Mouse (Mus musculus) heart, embryonic 11.5 days (tissue): ENCODE results near the gene Sh3bp1. TPM values are rescaled to one million over a fixed set of nuclear protein-coding genes. Genes with fewer than 3 reads are reported as not detected.
A peak's percentile ranks its signal among the peaks of the same experiment; 100 is the strongest.

ENCODE experiments used
- ATAC-seq: fragments of 200-750 bp; cut with Nextera tagmentation; replicated peaks from 2 replicates; pipeline ENCODE4 v1.8.0; 2017; ENCODE audit warnings: moderate library complexity; ENCODE audit not compliant: insufficient number of reproducible peaks, low FRiP score, low TSS enrichment
- H3K27ac ChIP-seq: fragments of 300-500 bp; sonication (generic); 2 replicates; pipeline ENCODE4 v1.5.1; 2014; ENCODE audit warnings: mild to moderate bottlenecking, low read depth, low read length
- H3K27me3 ChIP-seq: fragments of 300-500 bp; sonication (generic); 2 replicates; pipeline ENCODE4 v1.6.1; 2014; ENCODE audit warnings: mild to moderate bottlenecking, low read length, mixed read lengths; ENCODE audit not compliant: control insufficient read depth, insufficient read depth
- H3K36me3 ChIP-seq: fragments of 300-500 bp; sonication (generic); 2 replicates; pipeline ENCODE4 v1.6.1; 2014; ENCODE audit warnings: mild to moderate bottlenecking, low read length, moderate library complexity, mixed read lengths; ENCODE audit not compliant: control insufficient read depth, insufficient read depth
- H3K4me1 ChIP-seq: fragments of 300-500 bp; sonication (generic); 2 replicates; pipeline ENCODE4 v1.6.1; 2014; ENCODE audit warnings: low read length; ENCODE audit not compliant: control insufficient read depth, insufficient read depth
- H3K4me2 ChIP-seq: fragments of 300-500 bp; sonication (generic); 2 replicates; pipeline ENCODE4 v1.6.1; 2014; ENCODE audit warnings: mild to moderate bottlenecking, moderate library complexity
- H3K4me3 ChIP-seq: fragments of 300-500 bp; sonication (generic); 2 replicates; pipeline ENCODE4 v1.5.1; 2014; ENCODE audit warnings: low read depth, low read length
- H3K9ac ChIP-seq: fragments of 300-500 bp; sonication (generic); 2 replicates; pipeline ENCODE4 v1.6.1; 2014; ENCODE audit warnings: mild to moderate bottlenecking, low read depth, low read length, moderate library complexity
- H3K9me3 ChIP-seq: fragments of 300-500 bp; sonication (generic); replicated peaks from 2 replicates; pipeline ENCODE4 v1.6.1; 2016; ENCODE audit warnings: low read length; ENCODE audit not compliant: control insufficient read depth
- WGBS: fragments of 180-500 bp; shearing (Covaris S2); extraction: QIAGEN DNeasy Blood & Tissue Kit; methylation state at CpG from one replicate; pipeline ENCODE4 v1.1.7; 2014; ENCODE audit not compliant: insufficient replicate concordance; 5-methylcytosine and 5-hydroxymethylcytosine counted together
- polyA plus RNA-seq: library from polyadenylated mRNA; unstranded; fragments of >200 nt; fragmentation: Nextera tagmentation; extraction: Ambion mirVana; gene quantifications from 2 replicates; pipeline ENCODE4 v1.2.1, GENCODE M21; 2014

Gene Sh3bp1
- polyA plus RNA-seq, 1 experiment from 2014 or later: 25.0 TPM

DNA sequence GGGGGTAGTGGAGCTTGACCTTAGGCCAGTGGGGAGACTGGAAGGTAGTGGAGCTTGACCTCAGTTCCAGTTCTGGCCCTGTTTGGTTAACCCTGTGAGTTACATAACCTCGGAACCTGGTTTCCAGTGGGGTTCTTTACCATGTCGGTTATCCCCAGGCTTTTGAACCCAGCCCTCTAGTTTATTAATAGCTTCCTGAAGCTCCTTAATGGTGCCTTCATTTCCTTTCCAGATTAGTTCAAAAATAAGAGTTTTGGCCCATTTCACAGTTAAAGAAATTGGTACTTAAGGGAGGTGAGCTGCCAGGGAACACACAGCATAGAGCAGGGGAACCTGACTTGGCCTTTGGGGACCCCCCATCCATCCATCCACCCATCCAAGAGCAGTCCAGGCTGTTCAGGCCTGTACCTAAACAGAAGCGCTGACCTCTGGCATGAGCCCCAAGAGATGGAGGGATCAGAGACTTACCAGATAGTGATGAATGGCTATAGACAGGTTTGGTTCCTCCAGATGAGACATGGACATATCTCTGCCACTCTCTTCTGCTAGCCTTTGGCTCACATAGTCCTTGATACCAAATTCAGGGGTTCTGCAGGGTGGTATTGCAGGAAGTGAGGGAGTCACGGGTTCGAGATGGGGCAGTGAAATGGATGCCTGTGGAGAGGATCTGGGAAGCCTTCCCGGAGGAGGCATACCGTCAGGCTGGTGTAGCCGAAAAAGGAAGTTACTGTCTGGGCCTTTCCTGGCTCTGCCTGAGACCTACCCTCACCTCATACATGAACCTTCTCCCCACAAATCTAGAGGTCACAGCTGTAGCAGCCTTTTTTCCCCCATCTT, 15.5 kb downstream of the Sh3bp1 start:
- H3K9ac ChIP-seq: peak overlapping the region; percentile 86
- no peaks in the 10 kb centered on the region for H3K27me3 ChIP-seq
- no peaks in the 10 kb centered on the region for H3K9me3 ChIP-seq
- H3K4me1 ChIP-seq: peaks cover 22% of the 10 kb centered on the region
- H3K4me3 ChIP-seq: peak overlapping the region; percentile 72
- peaks cover 5% of the 10 kb centered on the region; the same call in 1 of the 2 replicates for H3K36me3 ChIP-seq
- ATAC-seq: no peak
- peak overlapping the region; percentile 99 for H3K4me2 ChIP-seq
- H3K27ac ChIP-seq: no peak overlapping the region
- 50% methylated on average over 8 of the region's 8 CpGs for WGBS

GRCm38 (mm10) chr15:78915660-78916017, 16.1 kb downstream of the Sh3bp1 start:
- peak overlapping the region; percentile 99 for H3K4me2 ChIP-seq
- H3K27ac ChIP-seq: no peak overlapping the region
- H3K9me3 ChIP-seq: no peaks in the 10 kb centered on the region
- H3K4me1 ChIP-seq: peaks cover 22% of the 10 kb centered on the region
- peak overlapping the region; percentile 17; the same call in 1 of the 2 replicates for H3K4me3 ChIP-seq
- H3K9ac ChIP-seq: no peak overlapping the region
- 3% methylated on average over 8 of the region's 8 CpGs for WGBS
- peaks cover 2% of the 10 kb centered on the region; the same call in 1 of the 2 replicates for H3K36me3 ChIP-seq
- no peak for ATAC-seq
- H3K27me3 ChIP-seq: no peaks in the 10 kb centered on the region

GRCm38 (mm10) chr15:78916052-78916826, 16.7 kb downstream of the Sh3bp1 start:
- WGBS: 66% methylated on average over 12 of the region's 12 CpGs
- H3K36me3 ChIP-seq: peaks cover 2% of the 10 kb centered on the region; the same call in 1 of the 2 replicates
- peaks cover 22% of the 10 kb centered on the region for H3K4me1 ChIP-seq
- no peak for ATAC-seq
- H3K4me3 ChIP-seq: peak overlapping the region; percentile 17; the same call in 1 of the 2 replicates
- H3K27ac ChIP-seq: no peak overlapping the region
- no peaks in the 10 kb centered on the region for H3K9me3 ChIP-seq
- no peak overlapping the region for H3K9ac ChIP-seq
- H3K4me2 ChIP-seq: peak overlapping the region; percentile 99
- no peaks in the 10 kb centered on the region for H3K27me3 ChIP-seq

GRCm38 (mm10) chr15:78918126-78918525, 18.6 kb downstream of the Sh3bp1 start:
- no peaks in the 10 kb centered on the region for H3K36me3 ChIP-seq
- H3K9ac ChIP-seq: no peak overlapping the region
- ATAC-seq: no peak

DNA sequence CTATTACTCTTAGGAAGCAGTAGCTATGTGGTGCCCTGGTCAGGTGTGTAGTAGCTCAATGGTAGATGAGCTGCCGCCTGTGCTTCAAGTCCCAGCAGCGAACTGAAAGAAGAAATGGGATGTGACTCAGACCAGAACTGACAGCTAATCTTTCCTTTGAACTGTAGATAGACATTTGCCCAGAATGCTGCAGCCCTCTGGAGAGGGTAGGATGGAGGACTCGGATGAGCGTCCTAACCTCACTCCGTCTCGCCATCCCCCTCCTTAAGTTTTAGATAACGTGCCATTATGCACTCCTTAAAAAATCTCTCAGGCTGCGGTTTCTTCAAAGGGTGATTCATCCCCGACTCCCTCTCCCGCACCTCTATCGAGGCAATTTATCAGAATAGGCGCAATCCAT, 20.3 kb downstream of the Sh3bp1 start:
- Histone ChIP-seq H3K27me3 (no peaks in the 10 kb centered on the region), H3K36me3 (no peaks in the 10 kb centered on the region), H3K4me2 (no peak overlapping the region), H3K9me3 (no peaks in the 10 kb centered on the region), H3K4me3 (no peak overlapping the region), H3K4me1 (peaks cover 12% of the 10 kb centered on the region), H3K9ac (no peak overlapping the region), H3K27ac (no peak overlapping the region)
- ATAC-seq: no peak
- 63% methylated on average over 12 of the region's 12 CpGs for WGBS

More at GRCm38 (mm10) chr15:78918126-78918525, 18.6 kb downstream of the Sh3bp1 start:
- H3K27ac ChIP-seq: no peak overlapping the region
- H3K4me2 ChIP-seq: no peak overlapping the region
- no peak overlapping the region for H3K4me3 ChIP-seq
- H3K9me3 ChIP-seq: no peaks in the 10 kb centered on the region
- 94% methylated on average over 23 of the region's 23 CpGs for WGBS
- H3K27me3 ChIP-seq: no peaks in the 10 kb centered on the region
- peaks cover 22% of the 10 kb centered on the region for H3K4me1 ChIP-seq

- H3K9ac ChIP-seq: no peak overlapping the region; the same call in 1 of the 2 replicates
- H3K27ac ChIP-seq: peak overlapping the region; percentile 65
- H3K36me3 ChIP-seq: no peaks in the 10 kb centered on the region
- peaks cover 28% of the 10 kb centered on the region for H3K4me1 ChIP-seq
- ATAC-seq: peak; percentile 52; the same call in 1 of the 2 replicates
- H3K4me3 ChIP-seq: no peak overlapping the region
- H3K4me2 ChIP-seq: peak overlapping the region; percentile 33
- 63% methylated on average over 7 of the region's 7 CpGs for WGBS
- H3K27me3 ChIP-seq: no peaks in the 10 kb centered on the region
- H3K9me3 ChIP-seq: no peaks in the 10 kb centered on the region
Measured at GRCm38 (mm10) chr15:78922700-78923099, 23.1 kb downstream of the Sh3bp1 start.

GRCm38 (mm10) chr15:78923585-78923984, 24.0 kb downstream of the Sh3bp1 start:
- Histone ChIP-seq H3K36me3 (no peaks in the 10 kb centered on the region), H3K4me3 (no peak overlapping the region), H3K27me3 (no peaks in the 10 kb centered on the region), H3K4me1 (peaks cover 34% of the 10 kb centered on the region), H3K27ac (peak overlapping the region; percentile 65), H3K9ac (no peak overlapping the region), H3K9me3 (no peaks in the 10 kb centered on the region), H3K4me2 (peak overlapping the region; percentile 23)
- ATAC-seq: no peak
- WGBS: 53% methylated on average over 6 of the region's 6 CpGs

- no peaks in the 10 kb centered on the region for H3K9me3 ChIP-seq
- H3K36me3 ChIP-seq: 0 out of 2 replicates have a peak, but pooled peaks cover 2% of the 10 kb centered on the region
- H3K4me3 ChIP-seq: no peak overlapping the region
- H3K27me3 ChIP-seq: no peaks in the 10 kb centered on the region
- H3K4me2 ChIP-seq: 0 out of 2 replicates have a peak overlapping the region, but pooled peaks have one; percentile 88
- WGBS: 28% methylated on average over 8 of the region's 8 CpGs
- peak overlapping the region; percentile 91; the same call in 1 of the 2 replicates for H3K27ac ChIP-seq
- peak overlapping the region; percentile 68; the same call in 1 of the 2 replicates for H3K9ac ChIP-seq
- ATAC-seq: no peak
- H3K4me1 ChIP-seq: peaks cover 34% of the 10 kb centered on the region
Measured at GRCm38 (mm10) chr15:78925129-78925528, 25.6 kb downstream of the Sh3bp1 start.
